Mouse (Mus musculus) gastrocnemius, adult 8-10 months (tissue): ENCODE measurements at regions not wholly inside any gene's neighbourhood (a gene's known extent, or its start where the extent isn't known, plus 50 kb on each side); places are given as distances from the start of the nearest gene placed in this dataset.
A peak's percentile ranks its signal among the peaks of the same experiment; 100 is the strongest.

Experiments
- DNase-seq, 2 experiments: peaks; one replicate each; pipeline ENCODE4 v3.0.0; 2022; ENCODE audit warnings: low spot score in 2 of 2

DNA sequence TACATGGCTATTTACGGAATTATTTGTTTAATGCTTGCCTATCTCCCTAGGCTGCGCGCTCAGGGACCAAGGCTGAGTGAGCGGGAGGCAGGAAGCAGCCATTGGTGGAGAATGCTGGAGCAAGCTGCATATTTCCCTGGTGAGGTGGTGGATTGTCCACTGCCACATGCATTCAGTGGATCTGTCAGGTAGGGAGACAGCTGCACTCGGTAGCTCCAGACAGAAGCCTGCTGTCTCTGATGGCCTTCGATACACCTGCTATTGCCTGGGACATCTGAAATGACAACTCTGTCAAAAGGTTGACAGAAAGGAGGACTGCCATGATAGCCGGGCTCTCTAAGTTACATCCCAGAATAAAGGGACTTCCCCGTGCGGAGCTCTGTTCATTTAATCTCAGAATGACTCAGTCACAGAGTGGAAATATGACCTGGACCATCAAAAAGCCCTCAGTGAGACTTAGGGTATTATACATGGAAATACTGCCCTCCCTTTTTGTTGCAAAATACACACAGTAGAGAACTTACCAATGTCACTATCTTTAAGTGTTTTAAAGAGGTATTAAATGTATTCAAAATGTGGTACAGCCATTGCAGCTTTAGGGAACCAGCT, 201.5 kb downstream of the Hhipl2 start:
- DNase-seq, result no peak

GRCm38 (mm10) chr1:183622341-183622740, 204.3 kb downstream of the Hhipl2 start:
- no peak for DNase-seq

- no peak for DNase-seq
These were observed 206.3 kb downstream of the Hhipl2 start for GRCm38 (mm10) chr1:183624266-183624665.

DNA sequence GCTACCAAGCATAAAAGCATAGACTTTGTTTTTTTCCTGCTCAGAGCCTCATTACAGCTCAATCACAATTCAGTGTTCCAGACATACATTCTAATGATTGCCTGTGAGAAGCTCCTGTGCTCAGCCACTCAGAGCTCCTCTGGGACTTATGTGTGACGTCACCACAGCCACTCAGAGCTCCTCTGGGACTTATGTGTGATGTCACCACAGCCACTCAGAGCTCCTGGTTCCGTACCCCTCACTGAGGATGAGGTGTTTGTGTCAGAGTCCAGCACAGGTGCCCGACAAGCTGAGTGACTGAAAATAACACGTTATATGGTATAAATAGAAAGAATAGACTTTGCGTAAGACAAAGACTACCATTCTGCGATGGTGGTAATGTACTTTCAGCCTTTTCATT, 215.8 kb downstream of the Hhipl2 start:
- DNase-seq, result no peak

GRCm38 (mm10) chr1:183634836-183635235, 216.8 kb downstream of the Hhipl2 start:
- DNase-seq, result no peak

GRCm38 (mm10) chr1:183637214-183637613, 219.2 kb downstream of the Hhipl2 start:
- DNase-seq, result no peak

DNA sequence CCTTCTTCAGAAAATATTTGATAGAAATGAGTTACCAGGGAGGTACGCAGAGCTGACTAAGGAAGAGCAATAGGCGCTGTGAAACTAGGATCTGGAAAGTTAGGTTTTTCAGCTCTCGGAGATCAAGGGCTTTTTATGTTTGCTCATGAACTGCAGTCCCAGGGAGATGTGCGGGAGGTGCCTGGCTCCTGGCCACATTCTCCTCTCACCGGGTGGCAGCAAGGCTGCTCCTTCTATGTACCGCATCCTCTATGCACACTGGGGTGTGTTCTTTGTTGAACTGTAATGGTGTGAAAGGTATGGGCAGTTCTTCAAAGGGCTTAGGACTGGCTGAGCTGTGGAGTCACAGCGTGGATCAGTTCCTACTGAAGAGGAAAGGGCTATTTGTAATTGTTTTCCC, 221.3 kb downstream of the Hhipl2 start:
- DNase-seq, result no peak

GRCm38 (mm10) chr1:183640568-183640967, 222.6 kb downstream of the Hhipl2 start:
- DNase-seq, result no peak

GRCm38 (mm10) chr1:183644001-183644400, 226.0 kb downstream of the Hhipl2 start:
- no peak for DNase-seq

- DNase-seq, result no peak
These were observed 235.9 kb downstream of the Hhipl2 start for GRCm38 (mm10) chr1:183653878-183654277.

DNA sequence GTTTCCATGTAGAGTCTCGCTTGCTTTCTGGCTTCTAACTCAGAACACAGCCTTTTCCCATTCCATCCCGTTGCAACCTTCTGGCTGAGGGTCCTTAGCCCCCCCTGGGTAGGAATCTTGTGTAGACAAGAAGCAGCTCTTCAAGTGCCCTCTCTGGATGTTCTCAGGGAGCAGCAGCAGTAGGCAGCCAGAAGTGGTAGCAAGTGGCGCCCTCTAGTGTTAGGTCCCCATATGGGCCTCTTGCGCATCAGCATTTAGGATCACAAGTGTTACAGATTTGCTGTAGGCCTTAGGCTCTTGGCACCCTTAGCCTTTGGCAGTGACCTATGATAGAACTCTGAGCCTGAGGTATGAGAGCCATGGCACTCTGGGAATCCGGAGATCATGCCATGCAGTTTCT, 239.0 kb downstream of the Hhipl2 start:
- DNase-seq, result peak; percentile 16 to 17

DNA sequence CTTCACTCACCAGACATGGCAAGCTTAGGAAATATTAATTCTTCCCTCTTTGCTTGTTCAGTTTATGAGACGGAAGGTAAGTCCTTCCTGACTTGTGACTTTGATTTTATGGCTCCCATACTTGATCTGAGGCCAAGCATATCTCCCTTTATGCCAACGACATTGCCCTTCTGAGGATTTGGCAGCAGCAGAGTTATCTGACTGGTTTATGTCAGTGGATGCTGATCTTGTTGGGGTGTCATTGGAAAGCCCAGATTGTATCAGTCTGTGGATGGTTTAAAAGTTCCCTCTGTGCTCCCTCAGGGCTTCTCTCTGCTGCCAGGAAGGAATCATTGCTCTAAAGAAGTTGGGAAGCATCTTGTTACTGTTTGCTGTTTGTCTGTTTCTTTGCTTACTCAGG, 242.5 kb downstream of the Hhipl2 start:
- no peak for DNase-seq

GRCm38 (mm10) chr1:183662369-183663043, 244.5 kb downstream of the Hhipl2 start:
- no peak for DNase-seq

DNA sequence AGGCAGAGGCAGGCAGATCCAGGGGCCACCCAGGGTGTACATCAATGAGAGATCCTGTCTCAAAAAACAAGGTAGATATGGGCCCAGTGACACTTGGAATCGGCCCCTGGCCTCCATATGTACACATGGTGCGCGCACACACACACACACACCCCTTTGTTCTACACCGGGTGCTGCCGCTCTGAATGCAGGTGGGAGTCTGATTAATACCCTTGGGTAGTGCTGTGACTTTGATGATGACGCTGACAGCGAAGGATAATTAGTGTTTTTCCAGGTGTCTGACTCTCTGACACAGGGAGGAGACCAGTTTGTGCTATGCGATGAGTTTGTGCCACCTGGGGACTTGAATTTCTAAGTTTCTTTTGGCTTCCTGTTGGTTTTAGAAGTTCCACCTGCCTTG, 251.3 kb downstream of the Hhipl2 start:
- DNase-seq, result no peak

DNA sequence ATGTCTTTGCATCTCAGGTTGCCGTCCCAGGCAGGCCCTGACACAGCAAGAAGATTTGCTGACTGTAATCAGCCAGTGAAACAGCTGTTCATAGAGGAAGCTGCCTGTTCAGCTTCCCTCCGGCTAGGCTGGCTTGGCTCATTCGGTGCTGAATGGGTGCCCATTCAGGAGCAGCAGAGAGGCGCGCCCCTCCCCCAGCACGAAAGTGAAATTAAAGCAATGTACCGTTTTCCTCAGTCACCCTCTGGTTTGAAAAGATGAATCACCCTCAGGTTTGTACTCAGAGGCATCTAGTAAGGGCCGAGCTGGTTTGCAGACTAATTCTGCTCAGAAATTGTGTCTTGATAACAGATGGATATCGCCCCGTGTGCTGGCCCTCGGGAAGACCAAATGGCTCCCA, 251.7 kb downstream of the Hhipl2 start:
- peak; percentile 20 to 47 for DNase-seq

DNA sequence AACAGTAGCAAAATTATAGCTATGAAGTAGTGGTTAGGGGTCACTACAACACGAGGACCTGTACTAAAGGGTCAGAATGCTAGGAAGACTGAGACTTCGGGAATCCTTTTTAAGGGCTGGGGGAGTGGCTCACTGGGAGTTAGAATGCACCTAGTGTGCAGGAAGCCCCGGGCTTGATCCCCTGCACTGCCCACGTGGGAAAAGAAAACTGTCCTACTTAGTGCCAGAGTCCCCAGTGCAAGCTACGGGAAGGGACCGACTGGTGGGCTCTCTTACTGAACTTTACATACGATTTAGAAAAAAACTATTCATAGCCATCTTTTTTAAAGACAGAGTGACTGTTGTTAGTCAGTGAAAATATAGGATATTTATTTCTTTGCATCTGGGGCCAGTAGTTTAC, 252.5 kb downstream of the Hhipl2 start:
- DNase-seq, result no peak

DNA sequence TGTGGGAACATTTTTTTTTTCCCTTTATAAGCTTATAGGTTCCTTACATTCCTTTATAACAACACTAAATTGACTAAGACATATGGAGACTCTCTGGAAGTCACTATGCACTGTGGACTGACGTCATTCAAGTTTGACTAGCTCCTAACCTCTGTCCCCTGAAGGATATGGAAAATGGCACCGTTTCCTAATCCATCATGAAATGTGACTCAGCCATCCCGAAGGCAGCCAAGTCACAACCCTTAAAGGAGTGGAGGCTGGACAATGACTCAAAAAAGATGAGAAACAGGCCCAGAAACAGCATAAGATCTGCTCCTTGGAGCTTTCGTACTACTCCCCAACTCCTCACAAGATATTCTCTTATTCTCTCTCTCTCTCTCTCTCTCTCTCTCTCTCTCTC, 253.5 kb downstream of the Hhipl2 start:
- no peak for DNase-seq

GRCm38 (mm10) chr1:183672521-183672920, 254.5 kb downstream of the Hhipl2 start:
- DNase-seq, result no peak

DNA sequence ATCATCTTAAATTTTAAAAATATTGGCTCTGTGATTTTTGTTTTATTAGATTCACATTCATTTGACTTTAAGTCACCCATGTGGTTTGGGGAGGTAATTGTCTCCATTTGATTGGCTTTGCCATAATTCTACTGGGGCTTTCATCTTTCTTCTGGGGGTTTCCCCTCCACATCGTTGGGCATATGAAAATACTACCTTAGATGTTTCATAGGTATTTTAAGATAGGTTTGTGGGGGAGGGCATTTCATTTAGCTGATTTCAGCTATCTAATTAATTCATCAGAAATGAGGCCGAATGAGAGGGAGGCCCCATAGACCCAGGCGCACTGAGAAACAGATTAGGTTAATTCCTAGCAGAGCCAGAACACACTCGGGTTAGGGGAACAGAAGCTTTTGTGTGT, 259.6 kb downstream of the Hhipl2 start:
- no peak for DNase-seq

DNA sequence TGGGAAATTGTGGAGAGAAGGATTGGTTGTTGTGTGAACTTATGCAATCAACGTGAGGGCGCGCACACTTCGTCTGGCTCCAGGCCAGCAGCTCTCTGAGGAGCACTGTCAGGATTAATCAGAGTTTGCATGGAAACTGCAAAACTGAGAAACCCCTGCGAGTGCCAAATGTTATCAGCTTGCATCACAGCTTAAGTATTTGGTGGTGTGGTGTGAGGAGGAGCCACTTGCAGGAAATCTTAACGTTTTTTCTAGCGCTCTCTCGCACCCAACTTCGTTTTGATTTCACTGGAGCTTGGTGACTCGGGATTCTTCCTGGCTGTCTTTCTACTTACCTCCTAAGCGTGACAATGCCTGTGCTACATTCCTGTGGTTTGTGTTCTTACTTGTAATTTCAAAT, 261.9 kb downstream of the Hhipl2 start:
- DNase-seq, result peak; percentile 21 to 32

DNA sequence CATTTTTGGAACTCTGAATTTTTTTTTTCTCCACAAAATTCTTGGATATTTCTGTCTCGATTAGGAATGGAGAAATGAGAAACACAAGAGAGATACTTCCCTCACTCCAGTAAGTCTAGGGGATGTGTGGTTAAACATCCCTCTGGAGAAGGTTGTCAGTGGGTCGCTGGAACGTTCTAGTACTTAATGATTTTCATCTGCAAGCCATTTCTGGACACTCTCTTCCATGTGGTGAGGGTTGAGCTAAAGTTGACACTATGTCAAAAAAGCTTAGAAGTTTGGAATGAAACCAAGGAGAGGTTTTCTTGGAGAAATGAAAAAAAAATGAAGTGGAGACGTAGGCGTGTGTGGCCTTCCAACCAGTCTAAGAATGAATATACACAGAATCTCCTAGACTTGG, 268.0 kb downstream of the Hhipl2 start:
- DNase-seq, result no peak

- DNase-seq, result no peak
These were observed 274.7 kb downstream of the Hhipl2 start for GRCm38 (mm10) chr1:183692756-183693155.

DNA sequence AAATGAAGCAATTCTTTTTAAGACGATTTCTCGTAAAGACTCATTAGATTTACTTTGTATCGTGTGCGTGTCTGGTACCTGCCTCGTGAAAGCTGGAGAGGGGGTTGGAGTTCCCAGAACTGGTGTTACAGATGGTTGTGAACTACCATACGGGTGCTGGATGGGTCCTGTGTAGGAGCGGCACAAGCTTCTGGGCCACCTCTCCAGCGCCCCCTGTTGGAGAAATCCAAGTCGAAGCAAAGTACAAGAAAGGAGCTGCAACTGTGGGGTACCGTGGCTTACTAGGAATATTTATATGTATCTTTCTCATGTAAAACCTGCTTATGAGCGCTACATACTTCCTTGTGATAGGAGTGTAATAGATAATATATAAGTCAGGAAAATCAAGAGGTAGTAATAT, 281.3 kb downstream of the Hhipl2 start:
- DNase-seq, result no peak

- DNase-seq, result no peak
These were observed 284.9 kb downstream of the Hhipl2 start for GRCm38 (mm10) chr1:183702888-183703287.
